Mouse (Mus musculus): ENCODE data around the gene Coro7. TPM values are rescaled to one million over a fixed set of nuclear protein-coding genes. Genes with fewer than 3 reads are reported as not detected.
"Not testable (repeated sequence)": the region's sequence is repeated elsewhere in the genome, so short reads cannot be mapped to it uniquely, and the experiment has no call there.

Coro7 gene
- polyA plus RNA-seq, 1 experiment from 2014 or later = 37.2 TPM

- peak overlapping the region; percentile 49 for H3K4me3 ChIP-seq
- no peaks in the 10 kb centered on the region for H3K9me3 ChIP-seq
- H3K4me1 ChIP-seq (replicated peaks) = peaks cover 16% of the 10 kb centered on the region
- 0 out of 2 replicates have a peak, but pooled peaks cover 6% of the 10 kb centered on the region for H3K36me3 ChIP-seq
- H3K27ac ChIP-seq (replicated peaks) = peak overlapping the region; percentile 75
- no peaks in the 10 kb centered on the region for H3K27me3 ChIP-seq
- peak overlapping the region; percentile 72 for H3K4me2 ChIP-seq
- ATAC-seq (ENCODE audit: low FRiP score, low read depth) = peak; percentile 27; the same call in 1 of the 2 replicates
- peak overlapping the region; percentile 42 for H3K9ac ChIP-seq
- 12% methylated on average over 14 of the region's 14 CpGs for WGBS
These were observed 93.7 kb downstream of the Coro7 start for GRCm38 (mm10) chr16:4585642-4586530.

- no peak for ATAC-seq (ENCODE audit: low FRiP score, low read depth)
- 81% methylated on average over 5 of the region's 5 CpGs for WGBS
- no peaks in the 10 kb centered on the region for H3K27me3 ChIP-seq
- no peaks in the 10 kb centered on the region for H3K9me3 ChIP-seq
- peaks cover 16% of the 10 kb centered on the region for H3K4me1 ChIP-seq (replicated peaks)
- H3K4me2 ChIP-seq = no peak overlapping the region
- no peak overlapping the region for H3K4me3 ChIP-seq
- H3K27ac ChIP-seq (replicated peaks) = no peak overlapping the region
- H3K9ac ChIP-seq = no peak overlapping the region
- no peaks in the 10 kb centered on the region for H3K36me3 ChIP-seq
These were observed 95.1 kb downstream of the Coro7 start for GRCm38 (mm10) chr16:4584438-4584837.

DNA sequence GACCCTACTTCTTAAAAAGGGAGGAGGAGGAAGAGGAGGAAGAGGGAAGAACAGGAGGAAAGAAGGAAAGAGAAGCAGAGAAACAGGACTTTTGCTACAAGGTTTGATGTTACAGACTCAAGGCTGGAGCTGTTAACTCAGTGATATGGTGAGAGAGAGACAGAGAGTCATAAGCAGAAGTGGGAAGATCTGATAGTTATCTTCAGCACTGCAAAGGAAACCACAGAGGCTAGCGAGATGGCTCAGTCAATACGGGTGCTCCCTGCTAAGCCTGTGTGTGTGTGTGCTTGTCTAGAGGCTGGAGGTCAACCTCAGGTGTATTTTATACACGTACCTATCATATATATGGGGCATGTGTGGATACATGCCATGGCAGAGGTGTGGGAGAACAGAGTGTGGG is 95.8 kb downstream of the Coro7 start:
- Histone ChIP-seq H3K4me1 (replicated peaks) (peaks cover 16% of the 10 kb centered on the region), H3K4me2 (no peak overlapping the region), H3K27ac (replicated peaks) (no peak overlapping the region), H3K9ac (no peak overlapping the region), H3K27me3 (no peaks in the 10 kb centered on the region), H3K4me3 (no peak overlapping the region), H3K9me3 (no peaks in the 10 kb centered on the region), H3K36me3 (no peaks in the 10 kb centered on the region)
- no peak for ATAC-seq (ENCODE audit: low FRiP score, low read depth)
- WGBS = 90% methylated on average over 3 of the region's 3 CpGs

DNA sequence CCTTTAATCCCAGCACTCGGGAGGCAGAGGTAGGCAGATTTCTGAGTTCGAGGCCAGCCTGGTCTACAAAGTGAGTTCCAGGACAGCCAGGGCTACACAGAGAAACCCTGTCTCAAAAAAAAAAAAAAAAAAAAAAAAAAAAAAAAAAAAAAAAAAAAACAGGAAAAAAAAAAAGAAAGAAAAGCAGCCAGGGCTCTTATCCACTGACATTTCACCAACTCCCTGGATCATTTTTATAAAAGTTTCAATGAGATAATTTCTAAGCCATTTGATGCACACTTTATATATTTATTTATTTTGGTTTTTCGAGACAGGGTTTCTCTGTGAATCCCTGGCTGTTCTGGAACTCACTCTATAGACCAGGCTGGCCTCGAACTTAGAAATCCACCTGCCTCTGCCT is 98.4 kb downstream of the Coro7 start:
- not testable (repeated sequence) for H3K36me3 ChIP-seq; H3K4me3 ChIP-seq; H3K27ac ChIP-seq (replicated peaks); H3K27me3 ChIP-seq; H3K4me2 ChIP-seq; H3K4me1 ChIP-seq (replicated peaks); ATAC-seq (ENCODE audit: low FRiP score, low read depth); H3K9me3 ChIP-seq; H3K9ac ChIP-seq
- 86% methylated on average over 4 of the region's 4 CpGs for WGBS

GRCm38 (mm10) chr16:4578630-4579029 is 100.9 kb downstream of the Coro7 start:
- no peak overlapping the region for H3K4me3 ChIP-seq
- H3K27me3 ChIP-seq = no peaks in the 10 kb centered on the region
- 76% methylated on average over 7 of the region's 7 CpGs for WGBS
- ATAC-seq (ENCODE audit: low FRiP score, low read depth) = no peak
- no peaks in the 10 kb centered on the region for H3K4me1 ChIP-seq (replicated peaks)
- no peak overlapping the region for H3K27ac ChIP-seq (replicated peaks)
- H3K9ac ChIP-seq = no peak overlapping the region
- no peak overlapping the region for H3K4me2 ChIP-seq
- H3K9me3 ChIP-seq = no peaks in the 10 kb centered on the region
- H3K36me3 ChIP-seq = no peaks in the 10 kb centered on the region

DNA sequence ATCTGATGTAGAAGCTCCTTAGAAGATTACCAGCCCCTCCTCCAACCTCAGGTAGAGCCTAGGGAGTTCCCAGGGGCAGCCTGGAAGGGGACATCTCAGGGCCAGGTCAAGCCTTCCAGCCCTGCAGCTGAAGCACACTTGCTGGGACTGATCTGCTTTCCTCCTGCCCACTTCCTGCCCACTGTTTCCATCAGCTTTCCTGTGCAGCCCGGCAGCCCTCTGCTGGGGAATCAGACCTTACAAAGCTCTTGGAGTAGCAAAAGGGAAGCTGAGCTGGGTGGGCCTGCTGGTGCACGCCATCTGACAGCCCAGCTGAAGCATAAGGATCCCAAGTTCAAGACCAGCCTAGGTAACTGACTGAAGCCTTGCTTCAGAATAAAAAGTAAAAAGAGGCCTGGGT is 102.7 kb downstream of the Coro7 start:
- no peak overlapping the region for H3K4me2 ChIP-seq
- H3K4me1 ChIP-seq (replicated peaks) = no peaks in the 10 kb centered on the region
- H3K27me3 ChIP-seq = no peaks in the 10 kb centered on the region
- no peak overlapping the region for H3K27ac ChIP-seq (replicated peaks)
- no peaks in the 10 kb centered on the region for H3K9me3 ChIP-seq
- no peaks in the 10 kb centered on the region for H3K36me3 ChIP-seq
- no peak for ATAC-seq (ENCODE audit: low FRiP score, low read depth)
- 57% methylated on average over 2 of the region's 2 CpGs for WGBS
- H3K4me3 ChIP-seq = no peak overlapping the region
- no peak overlapping the region for H3K9ac ChIP-seq

Other genes starting within 250 kb of the Coro7 start
- gene Srl, start 138.0 kb downstream of the Coro7 start, polyA plus RNA-seq (2015; fragmentation: Nextera tagmentation; extraction: Ambion mirVana) = 21.4 and 22.9 TPM in 2 replicates
- gene Tfap4, start 119.9 kb downstream of the Coro7 start, polyA plus RNA-seq (2015; fragmentation: Nextera tagmentation; extraction: Ambion mirVana) = 7.2 and 8.2 TPM in 2 replicates
- 17.0 and 19.7 TPM in 2 replicates for gene Glis2, start 85.1 kb downstream of the Coro7 start, polyA plus RNA-seq (2015; fragmentation: Nextera tagmentation; extraction: Ambion mirVana)
- gene Pam16, start 54.8 kb downstream of the Coro7 start, polyA plus RNA-seq (2015; fragmentation: Nextera tagmentation; extraction: Ambion mirVana) = 161 and 170 TPM in 2 replicates
- gene Vasn, start 39.8 kb downstream of the Coro7 start, polyA plus RNA-seq (2015; fragmentation: Nextera tagmentation; extraction: Ambion mirVana) = 5.9 and 6.4 TPM in 2 replicates
- gene Dnaja3, start 39.8 kb downstream of the Coro7 start, polyA plus RNA-seq (2015; fragmentation: Nextera tagmentation; extraction: Ambion mirVana) = 63.7 and 63.9 TPM in 2 replicates
- gene Nmral1, start 39.6 kb upstream of the Coro7 start, polyA plus RNA-seq (2015; fragmentation: Nextera tagmentation; extraction: Ambion mirVana) = 64.5 and 68.4 TPM in 2 replicates
- gene Hmox2, start 46.6 kb upstream of the Coro7 start, polyA plus RNA-seq (2015; fragmentation: Nextera tagmentation; extraction: Ambion mirVana) = 108 and 109 TPM in 2 replicates
- gene Cdip1, start 110.5 kb upstream of the Coro7 start, polyA plus RNA-seq (2015; fragmentation: Nextera tagmentation; extraction: Ambion mirVana) = 125 and 134 TPM in 2 replicates
- 0.26 and 0.43 TPM in 2 replicates for gene 4930562C15Rik, start 155.6 kb upstream of the Coro7 start, polyA plus RNA-seq (2015; fragmentation: Nextera tagmentation; extraction: Ambion mirVana)
- gene Ubald1, start 200.5 kb upstream of the Coro7 start, polyA plus RNA-seq (2015; fragmentation: Nextera tagmentation; extraction: Ambion mirVana) = 51.1 and 69.2 TPM in 2 replicates
- 118 and 126 TPM in 2 replicates for gene Mgrn1, start 206.5 kb upstream of the Coro7 start, polyA plus RNA-seq (2015; fragmentation: Nextera tagmentation; extraction: Ambion mirVana)